Mouse (Mus musculus) heart, embryonic 14.5 days (tissue): ENCODE results near the gene Prima1. TPM values are rescaled to one million over a fixed set of nuclear protein-coding genes. Genes with fewer than 3 reads are reported as not detected.
A peak's percentile ranks its signal among the peaks of the same experiment; 100 is the strongest.

Source experiments
- ATAC-seq: fragments of 200-750 bp; cut with Nextera tagmentation; 2 replicates; pipeline ENCODE4 v1.8.0; 2017; ENCODE audit warnings: low read depth, moderate TSS enrichment; ENCODE audit not compliant: insufficient number of reproducible peaks, insufficient read depth, low FRiP score
- H3K27ac ChIP-seq, 2 experiments: fragments of 200-500 bp in 1 of 2; fragments of 300-500 bp in 1 of 2; sonication (generic) in 1 of 2; replicated peaks in 1 of 2; 2 replicates each; pipeline ENCODE4 v1.5.1; 2012 to 2014; ENCODE audit warnings: low read depth in 2 of 2, low read length in 2 of 2, control low read depth in 1 of 2, mild to moderate bottlenecking in 1 of 2, mixed read lengths in 1 of 2; ENCODE audit not compliant: control insufficient read depth in 1 of 2, insufficient read depth in 1 of 2
- H3K27me3 ChIP-seq: fragments of 300-500 bp; sonication (generic); 2 replicates; pipeline ENCODE4 v1.6.1; 2014; ENCODE audit warnings: mild to moderate bottlenecking, low read length, control low read depth; ENCODE audit not compliant: control insufficient read depth, insufficient read depth
- H3K36me3 ChIP-seq: fragments of 300-500 bp; sonication (generic); 2 replicates; pipeline ENCODE4 v1.6.1; 2014; ENCODE audit warnings: mild to moderate bottlenecking, control low read depth, low read length, mixed read lengths; ENCODE audit not compliant: control insufficient read depth, insufficient read depth
- H3K4me1 ChIP-seq, 2 experiments: fragments of 200-500 bp in 1 of 2; fragments of 300-500 bp in 1 of 2; sonication (generic) in 1 of 2; 2 replicates each; pipeline ENCODE4 v1.6.1; 2012 to 2014; ENCODE audit warnings: low read length in 2 of 2, control low read depth in 1 of 2, mixed read lengths in 1 of 2; ENCODE audit not compliant: control insufficient read depth in 2 of 2, insufficient read depth in 2 of 2
- H3K4me2 ChIP-seq: fragments of 300-500 bp; sonication (generic); 2 replicates; pipeline ENCODE4 v1.6.1; 2014; ENCODE audit warnings: mild to moderate bottlenecking, low read length
- H3K4me3 ChIP-seq, 2 experiments: fragments of 200-500 bp in 1 of 2; fragments of 300-500 bp in 1 of 2; sonication (generic) in 1 of 2; 2 replicates each; pipeline ENCODE4 v1.5.1; 2012 to 2014; ENCODE audit warnings: low read length in 2 of 2, mild to moderate bottlenecking in 2 of 2, control low read depth in 1 of 2, low read depth in 1 of 2, moderate library complexity in 1 of 2; ENCODE audit not compliant: control insufficient read depth in 1 of 2, insufficient read depth in 1 of 2
- H3K9ac ChIP-seq: fragments of 300-500 bp; sonication (generic); 2 replicates; pipeline ENCODE4 v1.6.1; 2014; ENCODE audit warnings: mild to moderate bottlenecking, low read length
- H3K9me3 ChIP-seq: fragments of 300-500 bp; sonication (generic); 2 replicates; pipeline ENCODE4 v1.6.1; 2016; ENCODE audit warnings: low read length, control low read depth; ENCODE audit not compliant: control insufficient read depth
- WGBS: fragments of 180-500 bp; shearing (Covaris S2); extraction: QIAGEN DNeasy Blood & Tissue Kit; methylation state at CpG from one replicate; pipeline ENCODE4 v1.1.7; 2014; 5-methylcytosine and 5-hydroxymethylcytosine counted together
- polyA plus RNA-seq: library from polyadenylated mRNA; unstranded; fragments of >200 nt; fragmentation: Nextera tagmentation; extraction: Ambion mirVana; gene quantifications from 2 replicates; pipeline ENCODE4 v1.2.1, GENCODE M21; 2014

Gene Prima1
- polyA plus RNA-seq, 1 experiment from 2014 or later = 0.53 TPM

- Histone ChIP-seq H3K36me3 (no peaks in the 10 kb centered on the region), H3K4me3 (no peak overlapping the region), H3K9ac (no peak overlapping the region), H3K27me3 (no peaks in the 10 kb centered on the region), H3K9me3 (no peaks in the 10 kb centered on the region), H3K27ac (no peak overlapping the region), H3K4me1 (peaks cover 9 to 12% of the 10 kb centered on the region in 2 experiments), H3K4me2 (no peak overlapping the region)
- no peak for ATAC-seq
- 82% methylated on average over 7 of the region's 7 CpGs for WGBS
These were observed 32.4 kb downstream of the Prima1 start for GRCm38 (mm10) chr12:103209581-103209980.

- H3K4me2 ChIP-seq = no peak overlapping the region
- H3K36me3 ChIP-seq = no peaks in the 10 kb centered on the region
- no peak overlapping the region for H3K27ac ChIP-seq
- no peak overlapping the region for H3K9ac ChIP-seq
- 64% methylated on average over 7 of the region's 7 CpGs for WGBS
- no peaks in the 10 kb centered on the region for H3K27me3 ChIP-seq
- ATAC-seq = no peak
- H3K9me3 ChIP-seq = no peaks in the 10 kb centered on the region
- peaks cover 7 to 10% of the 10 kb centered on the region in 2 experiments for H3K4me1 ChIP-seq
- no peak overlapping the region for H3K4me3 ChIP-seq
These were observed 36.4 kb downstream of the Prima1 start for GRCm38 (mm10) chr12:103205561-103205960.

GRCm38 (mm10) chr12:103202592-103203544 lies 39.1 kb downstream of the Prima1 start:
- no peak overlapping the region for H3K27ac ChIP-seq
- no peaks in the 10 kb centered on the region for H3K9me3 ChIP-seq
- no peak for ATAC-seq
- no peak overlapping the region for H3K9ac ChIP-seq
- peaks cover 7 to 10% of the 10 kb centered on the region in 2 experiments for H3K4me1 ChIP-seq
- H3K4me3 ChIP-seq = no peak overlapping the region
- no peaks in the 10 kb centered on the region for H3K36me3 ChIP-seq
- no peaks in the 10 kb centered on the region for H3K27me3 ChIP-seq
- WGBS = 31% methylated on average over 11 of the region's 11 CpGs
- H3K4me2 ChIP-seq = no peak overlapping the region

GRCm38 (mm10) chr12:103192996-103193395 lies 49.0 kb downstream of the Prima1 start:
- ATAC-seq = no peak
- H3K4me3 ChIP-seq = no peak overlapping the region
- H3K4me2 ChIP-seq = no peak overlapping the region
- no peak overlapping the region for H3K27ac ChIP-seq
- H3K9ac ChIP-seq = no peak overlapping the region
- WGBS = 33% methylated on average over 5 of the region's 5 CpGs
- no peaks in the 10 kb centered on the region; the same call in 1 of the 2 replicates for H3K27me3 ChIP-seq
- peaks cover 15% of the 10 kb centered on the region in 2 experiments for H3K4me1 ChIP-seq
- H3K9me3 ChIP-seq = no peaks in the 10 kb centered on the region
- H3K36me3 ChIP-seq = no peaks in the 10 kb centered on the region

- no peaks in the 10 kb centered on the region; the same call in 1 of the 2 replicates for H3K27me3 ChIP-seq
- no peak for ATAC-seq
- H3K27ac ChIP-seq = no peak overlapping the region
- H3K36me3 ChIP-seq = no peaks in the 10 kb centered on the region
- no peak overlapping the region for H3K4me2 ChIP-seq
- no peaks in the 10 kb centered on the region for H3K9me3 ChIP-seq
- WGBS = 45% methylated on average over 12 of the region's 12 CpGs
- H3K4me3 ChIP-seq = no peak overlapping the region
- H3K4me1 ChIP-seq = peaks cover 15 to 18% of the 10 kb centered on the region in 2 experiments
- H3K9ac ChIP-seq = no peak overlapping the region
These were observed 52.2 kb downstream of the Prima1 start for GRCm38 (mm10) chr12:103189771-103190170.

GRCm38 (mm10) chr12:103188223-103188622 lies 53.7 kb downstream of the Prima1 start:
- no peak for ATAC-seq
- no peaks in the 10 kb centered on the region for H3K27me3 ChIP-seq
- H3K4me3 ChIP-seq = no peak overlapping the region
- no peaks in the 10 kb centered on the region for H3K9me3 ChIP-seq
- no peaks in the 10 kb centered on the region for H3K36me3 ChIP-seq
- H3K4me2 ChIP-seq = 0 out of 2 replicates have a peak overlapping the region, but pooled peaks have one; percentile 26
- 0 out of 2 replicates have a peak overlapping the region, but pooled peaks have one; percentile 3 for H3K9ac ChIP-seq
- H3K4me1 ChIP-seq = peaks cover 15 to 18% of the 10 kb centered on the region in 2 experiments
- 29% methylated on average over 8 of the region's 8 CpGs for WGBS
- H3K27ac ChIP-seq = peak overlapping the region; percentile 29 to 42; a peak in 2 of 4 replicates

GRCm38 (mm10) chr12:103187020-103187419 lies 54.9 kb downstream of the Prima1 start:
- no peak for ATAC-seq
- 85% methylated on average over 7 of the region's 7 CpGs for WGBS
- H3K36me3 ChIP-seq = no peaks in the 10 kb centered on the region
- peaks cover 15 to 18% of the 10 kb centered on the region in 2 experiments for H3K4me1 ChIP-seq
- H3K9me3 ChIP-seq = no peaks in the 10 kb centered on the region
- H3K9ac ChIP-seq = no peak overlapping the region
- no peak overlapping the region for H3K4me3 ChIP-seq
- no peak overlapping the region for H3K4me2 ChIP-seq
- H3K27ac ChIP-seq = no peak overlapping the region
- H3K27me3 ChIP-seq = no peaks in the 10 kb centered on the region
